In the genomic region with DNA sequence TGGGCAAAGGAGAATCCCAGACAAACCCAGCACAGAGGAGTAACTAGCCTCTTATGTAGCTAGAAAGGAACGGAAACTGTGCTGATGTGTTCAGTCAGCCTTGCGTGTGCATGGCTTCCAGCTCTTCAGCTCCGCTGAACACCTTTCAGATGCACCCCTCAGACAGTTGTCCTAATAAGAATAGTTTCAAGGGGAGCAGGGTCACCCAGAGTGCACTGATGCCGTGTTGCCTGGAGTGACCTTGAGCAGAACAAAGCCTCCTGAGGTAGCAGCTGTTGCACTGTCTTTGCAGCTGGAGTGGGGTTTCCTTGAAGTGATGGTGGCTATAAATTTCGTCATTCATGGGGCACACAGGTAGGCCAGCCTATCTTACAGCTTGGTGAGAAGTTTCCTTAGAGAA, we compare ENCODE assay signal across 18 mouse cellular contexts. TPM values are rescaled to one million over a fixed set of nuclear protein-coding genes. Genes with fewer than 3 reads are reported as not detected.
DNase-seq lines count a peak whose midpoint lies in the region; ATAC-seq and TF ChIP-seq lines count a peak whose summit lies in the region.
"Had no signal": no experiment of that assay in that cellular context is flagged by ENCODE, and none has a peak within 500 bp of the region (broad histone marks: within the 10 kb centered on the region; RNA-seq: fewer than 3 reads in every experiment).

No protein-coding gene starts in this region.

- TF ChIP-seq CTCF in heart, postnatal 0 days (IDR thresholded peaks at IDR 0.05; ENCODE audit: low read depth), result no peak
- TF ChIP-seq CTCF in intestine, postnatal 0 days (IDR thresholded peaks at IDR 0.05; ENCODE audit: low read depth), result no peak

- peak overlapping the region; percentile 47 for H3K27ac ChIP-seq in heart, postnatal 0 days (ENCODE audit: low read depth)
- H3K27ac ChIP-seq in intestine, postnatal 0 days (ENCODE audit: low read depth, low read length), result no peak overlapping the region
- H3K27ac ChIP-seq: liver, embryonic 13.5 days; midbrain, embryonic 10.5 days had no signal

- DNase-seq in embryo, embryonic 10 days (ENCODE audit: low spot score), result peak; percentile 23
- no peak for DNase-seq in embryo, embryonic 9.5 days (ENCODE audit: extremely low spot score)
- DNase-seq in heart, postnatal 0 days (ENCODE audit: low spot score), result no peak
- no peak for DNase-seq in heart, adult 8-10 months (ENCODE audit: low spot score)
- peak; percentile 93 for DNase-seq in R1 (ENCODE audit: low read depth, low spot score)
- no peak for DNase-seq in right cerebral cortex, adult 18-20 months
- no peak for DNase-seq in cerebellum, postnatal 36 days
- DNase-seq: adrenal gland, postnatal 36 days; cerebellum, adult 11 months; liver, embryonic 13.5 days; lung, postnatal 14 days; thymus, postnatal 4 days had no signal

- no peak overlapping the region for H3K4me2 ChIP-seq in heart, postnatal 0 days (ENCODE audit: low read depth, low read length)
- H3K4me2 ChIP-seq in intestine, postnatal 0 days (replicated peaks; ENCODE audit: low read depth), result no peak overlapping the region
- H3K4me2 ChIP-seq: liver, embryonic 13.5 days had no signal

- H3K4me3 ChIP-seq in heart, postnatal 0 days (ENCODE audit: low read depth, low read length), result no peak overlapping the region
- no peak overlapping the region for H3K4me3 ChIP-seq in intestine, postnatal 0 days (ENCODE audit: low read depth, low read length)
- H3K4me3 ChIP-seq: erythroblast, embryonic 14.5 days; liver, embryonic 13.5 days; midbrain, embryonic 10.5 days; myocyte had no signal

- no peak overlapping the region for H3K9ac ChIP-seq in heart, postnatal 0 days (replicated peaks; ENCODE audit: low read depth, low read length)
- H3K9ac ChIP-seq in intestine, postnatal 0 days (ENCODE audit: low read depth, low read length), result no peak overlapping the region
- H3K9ac ChIP-seq: liver, embryonic 13.5 days had no signal

- H3K4me1 ChIP-seq in heart, postnatal 0 days (ENCODE audit: control insufficient read depth, insufficient read depth), result peaks cover 26% of the 10 kb centered on the region
- H3K4me1 ChIP-seq in intestine, postnatal 0 days (replicated peaks; ENCODE audit: control insufficient read depth, insufficient read depth, low read length), result no peaks in the 10 kb centered on the region; the same call in 1 of the 2 replicates

- no peaks in the 10 kb centered on the region for H3K27me3 ChIP-seq in heart, postnatal 0 days (ENCODE audit: control insufficient read depth, insufficient read depth, low read length)
- no peaks in the 10 kb centered on the region for H3K27me3 ChIP-seq in intestine, postnatal 0 days (replicated peaks; ENCODE audit: control insufficient read depth, insufficient read depth, low read length)
- H3K27me3 ChIP-seq: liver, embryonic 13.5 days had no signal

- H3K9me3 ChIP-seq in heart, postnatal 0 days (replicated peaks; ENCODE audit: control insufficient read depth, low read length), result no peaks in the 10 kb centered on the region
- H3K9me3 ChIP-seq in intestine, postnatal 0 days (ENCODE audit: control insufficient read depth), result no peaks in the 10 kb centered on the region
- H3K9me3 ChIP-seq: G1E; liver, embryonic 13.5 days; midbrain, embryonic 10.5 days had no signal

- TF ChIP-seq EP300 in heart, postnatal 0 days (IDR thresholded peaks at IDR 0.05; ENCODE audit: low read depth), result no peak

- ATAC-seq in heart, postnatal 0 days (ENCODE audit: insufficient read depth, low read depth), result peak; percentile 57
- peak; percentile 43 for ATAC-seq in intestine, postnatal 0 days
- ATAC-seq: hindbrain, embryonic 16.5 days had no signal

- no peaks in the 10 kb centered on the region for H3K36me3 ChIP-seq in heart, postnatal 0 days (replicated peaks; ENCODE audit: control insufficient read depth, insufficient read depth, low read length)
- no peaks in the 10 kb centered on the region for H3K36me3 ChIP-seq in intestine, postnatal 0 days (ENCODE audit: control insufficient read depth, insufficient read depth)
- H3K36me3 ChIP-seq: liver, embryonic 13.5 days had no signal

- 42% methylated on average over 5 of the region's 5 CpGs for WGBS in heart, postnatal 0 days
- 57% methylated on average over 5 of the region's 5 CpGs for WGBS in intestine, postnatal 0 days

RNA-seq across cellular contexts. Expression of a gene that starts 46.0 kb away (rescaled TPM):
- total RNA-seq in heart, postnatal 0 days (2014; rRNA removed; ENCODE audit: low replicate concordance), result 28.4 and 39.8 TPM in 2 replicates
- 8.2 and 8.7 TPM in 2 replicates for polyA plus RNA-seq in heart, postnatal 0 days (2015; fragmentation: Nextera tagmentation; extraction: Ambion mirVana)
- 10 to 100 TPM; 18.8 to 22.3 (median 21.2) TPM for total RNA-seq in heart, adult 8-10 months (2022)
- polyA plus RNA-seq in intestine, postnatal 0 days (2015; fragmentation: Nextera tagmentation; extraction: Ambion mirVana), result 9.4 and 10.0 TPM in 2 replicates

Comparison
In these comparisons a context has a peak if more than half of its experiments do, and no peak if none do; other contexts are left out.
1. DNase-seq: peak in embryo, embryonic 10 days (single experiment) and R1 (single experiment); none in embryo, embryonic 9.5 days (single experiment), heart, postnatal 0 days (single experiment), heart, adult 8-10 months (single experiment), right cerebral cortex, adult 18-20 months (single experiment) and cerebellum, postnatal 36 days (0 of 2).